Mouse (Mus musculus): ENCODE measurements around the gene Gtf3c2. TPM values are rescaled to one million over a fixed set of nuclear protein-coding genes. Genes with fewer than 3 reads are reported as not detected.

Gene Gtf3c2
- polyA plus RNA-seq, 1 experiment from 2014 or later, result 72.6 TPM

GRCm38 (mm10) chr5:31168630-31169029 lies 11.3 kb downstream of the Gtf3c2 start:
- Histone ChIP-seq H3K9me3 (ENCODE audit: control insufficient read depth, low read length) (no peaks in the 10 kb centered on the region), H3K27ac (ENCODE audit: low read depth, low read length) (no peak overlapping the region), H3K4me2 (replicated peaks; ENCODE audit: low read depth, low read length) (no peak overlapping the region), H3K4me3 (ENCODE audit: low read depth, low read length) (no peak overlapping the region), H3K36me3 (ENCODE audit: control insufficient read depth, insufficient read depth, low read length) (peaks cover 24% of the 10 kb centered on the region), H3K4me1 (replicated peaks; ENCODE audit: control insufficient read depth, insufficient read depth, low read length) (no peaks in the 10 kb centered on the region), H3K9ac (ENCODE audit: low read depth, low read length) (no peak overlapping the region), H3K27me3 (ENCODE audit: control insufficient read depth, insufficient read depth, low read length) (no peaks in the 10 kb centered on the region)
- DNase-seq (ENCODE audit: low spot score) (no peak), ATAC-seq (ENCODE audit: low FRiP score) (no peak)
- 90% methylated on average over 4 of the region's 4 CpGs for WGBS

DNA sequence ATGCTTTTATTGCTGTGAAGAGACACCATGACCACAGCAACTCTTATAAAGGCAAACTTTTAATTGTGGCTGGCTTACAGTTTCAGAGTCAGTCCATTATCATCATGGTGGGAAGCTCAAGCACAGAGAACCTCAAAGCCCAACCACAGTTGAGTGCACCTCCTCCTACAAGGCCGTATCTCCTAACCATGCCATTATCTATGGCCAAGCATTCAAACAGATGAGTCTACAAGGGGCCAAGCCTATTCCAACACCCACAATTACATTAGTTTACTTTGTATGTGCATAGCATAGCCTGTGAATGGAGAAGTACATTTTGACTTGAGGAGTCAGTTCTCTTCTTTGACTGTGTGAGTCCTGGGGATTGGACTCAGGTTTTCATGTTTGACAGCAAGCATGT lies 15.1 kb downstream of the Gtf3c2 start:
- 93% methylated on average over 1 of the region's 1 CpGs for WGBS

DNA sequence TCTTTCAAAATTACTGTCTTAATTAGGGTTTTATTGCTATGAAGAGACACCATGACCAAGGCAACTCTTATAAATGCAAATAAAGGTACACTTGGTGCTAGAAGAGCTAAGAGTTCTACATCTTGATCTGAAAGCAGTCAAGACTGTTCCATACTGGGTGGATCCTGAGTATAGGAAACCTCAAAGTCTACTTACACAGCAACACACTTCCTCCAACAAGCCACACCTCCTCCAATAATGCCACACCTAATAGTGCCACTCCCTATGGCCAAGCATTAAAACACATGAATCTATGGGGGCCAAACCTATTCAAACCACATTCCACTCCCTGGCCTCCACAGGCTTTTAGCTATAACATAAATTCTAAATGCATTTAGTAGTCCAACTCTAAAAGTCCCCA lies 17.5 kb downstream of the Gtf3c2 start:
- Histone ChIP-seq H3K9me3 (ENCODE audit: control insufficient read depth, low read length) (no peaks in the 10 kb centered on the region), H3K4me3 (ENCODE audit: low read depth, low read length) (no peak overlapping the region), H3K36me3 (ENCODE audit: control insufficient read depth, insufficient read depth, low read length) (peaks cover 19% of the 10 kb centered on the region; the same call in 1 of the 2 replicates), H3K9ac (ENCODE audit: low read depth, low read length) (no peak overlapping the region), H3K27me3 (ENCODE audit: control insufficient read depth, insufficient read depth, low read length) (no peaks in the 10 kb centered on the region), H3K4me2 (replicated peaks; ENCODE audit: low read depth, low read length) (no peak overlapping the region), H3K4me1 (replicated peaks; ENCODE audit: control insufficient read depth, insufficient read depth, low read length) (no peaks in the 10 kb centered on the region), H3K27ac (ENCODE audit: low read depth, low read length) (no peak overlapping the region)
- DNase-seq (ENCODE audit: low spot score), result no peak
- ATAC-seq (ENCODE audit: low FRiP score), result no peak

More for the DNA sequence above, 15.1 kb downstream of the Gtf3c2 start:
- no peak for DNase-seq (ENCODE audit: low spot score)
- Histone ChIP-seq H3K27me3 (ENCODE audit: control insufficient read depth, insufficient read depth, low read length) (no peaks in the 10 kb centered on the region), H3K9ac (ENCODE audit: low read depth, low read length) (no peak overlapping the region), H3K4me1 (replicated peaks; ENCODE audit: control insufficient read depth, insufficient read depth, low read length) (no peaks in the 10 kb centered on the region), H3K4me3 (ENCODE audit: low read depth, low read length) (no peak overlapping the region), H3K36me3 (ENCODE audit: control insufficient read depth, insufficient read depth, low read length) (peaks cover 18% of the 10 kb centered on the region), H3K9me3 (ENCODE audit: control insufficient read depth, low read length) (no peaks in the 10 kb centered on the region), H3K4me2 (replicated peaks; ENCODE audit: low read depth, low read length) (no peak overlapping the region), H3K27ac (ENCODE audit: low read depth, low read length) (no peak overlapping the region)
- no peak for ATAC-seq (ENCODE audit: low FRiP score)

DNA sequence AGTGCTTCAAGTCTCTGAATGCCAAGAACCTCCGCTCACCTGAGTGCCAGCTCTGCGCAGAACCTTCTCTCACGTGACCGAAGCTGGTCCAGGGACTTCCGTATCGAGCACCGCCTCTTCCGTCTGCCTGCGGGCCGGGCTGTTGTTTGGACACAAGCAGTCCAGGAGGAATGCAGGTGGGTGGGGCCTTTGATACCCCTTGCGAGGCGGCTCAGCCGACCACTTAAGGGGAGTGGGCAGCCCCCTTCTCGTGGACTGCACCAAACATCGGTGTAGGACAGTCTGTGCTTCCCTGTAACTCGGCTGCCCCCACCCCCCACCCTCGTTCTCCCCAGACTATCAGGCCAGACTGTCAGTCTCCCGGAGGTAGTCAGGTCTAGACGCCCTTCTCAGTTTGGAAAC lies 25.8 kb downstream of the Gtf3c2 start, which contains the start of gene Mpv17:
Gene Mpv17 (minus strand): TSS at position 100 of the 402 bp plus-strand sequence.
- peak; percentile 92 for ATAC-seq (ENCODE audit: low FRiP score)
- no peak within 1 kb of the TSS for H3K27ac ChIP-seq (ENCODE audit: low read depth, low read length)
- WGBS, result under 1% methylated on average over 19 of the region's 19 CpGs
- H3K27me3 ChIP-seq (ENCODE audit: control insufficient read depth, insufficient read depth, low read length), result no peaks in the 10 kb centered on the region
- H3K4me2 ChIP-seq (replicated peaks; ENCODE audit: low read depth, low read length), result peak within 1 kb of the TSS; percentile 71
- no peaks in the 10 kb centered on the region for H3K9me3 ChIP-seq (ENCODE audit: control insufficient read depth, low read length)
- peak within 1 kb of the TSS; percentile 79 for H3K9ac ChIP-seq (ENCODE audit: low read depth, low read length)
- peak within 1 kb of the TSS; percentile 54 for H3K4me3 ChIP-seq (ENCODE audit: low read depth, low read length)
- H3K4me1 ChIP-seq (replicated peaks; ENCODE audit: control insufficient read depth, insufficient read depth, low read length), result peaks cover 3% of the 10 kb centered on the region; the same call in 1 of the 2 replicates
- DNase-seq (ENCODE audit: low spot score), result peak; percentile 83
- H3K36me3 ChIP-seq (ENCODE audit: control insufficient read depth, insufficient read depth, low read length), result peaks cover 5% of the 10 kb centered on the region; the same call in 1 of the 2 replicates

- Histone ChIP-seq H3K9me3 (ENCODE audit: control insufficient read depth, low read length) (no peaks in the 10 kb centered on the region), H3K4me2 (replicated peaks; ENCODE audit: low read depth, low read length) (peak overlapping the region; percentile 71), H3K27me3 (ENCODE audit: control insufficient read depth, insufficient read depth, low read length) (no peaks in the 10 kb centered on the region), H3K9ac (ENCODE audit: low read depth, low read length) (peak overlapping the region; percentile 79), H3K4me1 (replicated peaks; ENCODE audit: control insufficient read depth, insufficient read depth, low read length) (peaks cover 3% of the 10 kb centered on the region; the same call in 1 of the 2 replicates), H3K4me3 (ENCODE audit: low read depth, low read length) (peak overlapping the region; percentile 54), H3K36me3 (ENCODE audit: control insufficient read depth, insufficient read depth, low read length) (peaks cover 5% of the 10 kb centered on the region; the same call in 1 of the 2 replicates), H3K27ac (ENCODE audit: low read depth, low read length) (no peak overlapping the region)
- ATAC-seq (ENCODE audit: low FRiP score), result peak; percentile 37; the same call in 1 of the 2 replicates
- no peak for DNase-seq (ENCODE audit: low spot score)
- WGBS, result 40% methylated on average over 6 of the region's 6 CpGs
Measured at GRCm38 (mm10) chr5:31153516-31154151, 26.3 kb downstream of the Gtf3c2 start.

GRCm38 (mm10) chr5:31151746-31152145 lies 28.2 kb downstream of the Gtf3c2 start:
- no peak for DNase-seq (ENCODE audit: low spot score)
- WGBS, result 85% methylated on average over 3 of the region's 3 CpGs
- Histone ChIP-seq H3K9me3 (ENCODE audit: control insufficient read depth, low read length) (no peaks in the 10 kb centered on the region), H3K4me1 (replicated peaks; ENCODE audit: control insufficient read depth, insufficient read depth, low read length) (peaks cover 3% of the 10 kb centered on the region; the same call in 1 of the 2 replicates), H3K27ac (ENCODE audit: low read depth, low read length) (no peak overlapping the region), H3K36me3 (ENCODE audit: control insufficient read depth, insufficient read depth, low read length) (no peaks in the 10 kb centered on the region), H3K4me3 (ENCODE audit: low read depth, low read length) (no peak overlapping the region), H3K4me2 (replicated peaks; ENCODE audit: low read depth, low read length) (no peak overlapping the region), H3K27me3 (ENCODE audit: control insufficient read depth, insufficient read depth, low read length) (no peaks in the 10 kb centered on the region), H3K9ac (ENCODE audit: low read depth, low read length) (no peak overlapping the region)
- ATAC-seq (ENCODE audit: low FRiP score), result no peak

DNA sequence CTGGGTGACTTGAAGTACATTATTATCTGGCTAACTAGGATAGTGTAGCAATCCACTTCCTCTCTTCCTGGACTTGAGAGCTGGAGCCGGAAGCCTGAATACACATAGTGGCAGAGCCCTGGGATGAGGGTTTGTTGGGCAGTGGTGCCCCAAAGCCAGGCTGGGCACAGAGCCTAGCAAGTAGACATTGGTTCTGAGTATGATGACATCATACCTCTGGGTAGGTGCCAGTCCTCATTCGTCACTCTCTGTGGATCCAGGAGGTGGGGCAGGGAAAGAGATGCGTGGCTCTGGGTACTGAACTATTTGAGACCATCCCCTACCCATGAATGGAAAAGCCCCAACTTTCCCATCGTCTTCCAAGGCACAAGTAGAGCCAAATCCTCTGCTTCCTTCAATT lies 30.2 kb downstream of the Gtf3c2 start:
- H3K36me3 ChIP-seq (ENCODE audit: control insufficient read depth, insufficient read depth, low read length), result no peaks in the 10 kb centered on the region
- no peaks in the 10 kb centered on the region for H3K9me3 ChIP-seq (ENCODE audit: control insufficient read depth, low read length)
- peaks cover 3% of the 10 kb centered on the region; the same call in 1 of the 2 replicates for H3K4me1 ChIP-seq (replicated peaks; ENCODE audit: control insufficient read depth, insufficient read depth, low read length)
- H3K4me3 ChIP-seq (ENCODE audit: low read depth, low read length), result no peak overlapping the region
- H3K4me2 ChIP-seq (replicated peaks; ENCODE audit: low read depth, low read length), result no peak overlapping the region
- H3K27me3 ChIP-seq (ENCODE audit: control insufficient read depth, insufficient read depth, low read length), result no peaks in the 10 kb centered on the region
- H3K9ac ChIP-seq (ENCODE audit: low read depth, low read length), result no peak overlapping the region
- no peak for DNase-seq (ENCODE audit: low spot score)
- no peak overlapping the region for H3K27ac ChIP-seq (ENCODE audit: low read depth, low read length)
- ATAC-seq (ENCODE audit: low FRiP score), result no peak
- WGBS, result 94% methylated on average over 4 of the region's 4 CpGs

- Histone ChIP-seq H3K9ac (ENCODE audit: low read depth, low read length) (no peak overlapping the region), H3K27me3 (ENCODE audit: control insufficient read depth, insufficient read depth, low read length) (peaks cover 46% of the 10 kb centered on the region)
- WGBS, result 17% methylated on average over 9 of the region's 9 CpGs
Measured at GRCm38 (mm10) chr5:31138968-31139425, 40.9 kb downstream of the Gtf3c2 start.

More at GRCm38 (mm10) chr5:31138968-31139425, 40.9 kb downstream of the Gtf3c2 start:
- Histone ChIP-seq H3K9me3 (ENCODE audit: control insufficient read depth, low read length) (no peaks in the 10 kb centered on the region), H3K36me3 (ENCODE audit: control insufficient read depth, insufficient read depth, low read length) (no peaks in the 10 kb centered on the region), H3K4me2 (replicated peaks; ENCODE audit: low read depth, low read length) (no peak overlapping the region), H3K4me1 (replicated peaks; ENCODE audit: control insufficient read depth, insufficient read depth, low read length) (peaks cover 10% of the 10 kb centered on the region), H3K4me3 (ENCODE audit: low read depth, low read length) (no peak overlapping the region), H3K27ac (ENCODE audit: low read depth, low read length) (no peak overlapping the region)
- DNase-seq (ENCODE audit: low spot score), result peak; percentile 38
- no peak for ATAC-seq (ENCODE audit: low FRiP score)

Measured in hindbrain, embryonic 11.5 days (tissue).